Mouse (Mus musculus): Measurements from ENCODE around the gene Nbeal2.

Gene Nbeal2

DNA sequence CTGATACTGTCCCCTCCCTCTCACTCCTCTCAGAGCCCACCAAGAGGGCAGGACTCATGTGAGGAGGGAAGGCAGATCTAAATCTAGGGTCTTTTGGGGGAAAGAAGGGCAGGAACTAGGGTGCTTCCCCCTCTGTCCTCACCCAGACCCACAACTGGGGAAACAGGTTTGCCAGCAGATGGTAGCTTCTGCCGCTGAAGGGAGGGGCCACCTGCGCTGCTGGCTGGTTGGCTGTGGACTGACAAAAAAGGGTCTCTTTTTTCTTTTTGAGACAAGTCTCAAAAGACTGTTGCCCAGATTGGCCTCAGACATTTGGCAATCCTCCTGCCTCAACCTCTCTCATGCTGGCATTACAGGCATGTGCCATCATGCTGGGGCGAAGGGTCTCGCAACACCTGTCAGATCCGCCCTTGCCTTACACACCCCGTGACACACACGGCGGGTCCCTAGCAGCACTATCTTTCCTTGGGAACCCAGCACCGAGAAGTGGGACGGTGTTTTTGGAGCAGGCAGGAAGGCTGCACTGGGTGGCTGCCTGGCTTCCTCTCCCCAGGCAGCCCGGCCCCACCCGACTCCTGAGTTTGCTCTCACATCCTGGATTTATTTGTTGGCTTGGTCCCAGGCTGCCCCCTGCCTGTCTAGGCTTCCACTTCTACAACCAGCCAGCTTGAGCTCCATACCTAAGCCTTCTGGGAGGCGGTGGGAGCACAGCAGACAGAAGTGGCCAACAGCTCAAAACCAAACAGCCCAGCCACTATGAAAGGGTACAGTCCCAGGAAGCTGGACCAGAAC, 1.8 kb downstream of the Nbeal2 start:
- DNase-seq (ENCODE audit: low read depth, low spot score) = no peak

DNA sequence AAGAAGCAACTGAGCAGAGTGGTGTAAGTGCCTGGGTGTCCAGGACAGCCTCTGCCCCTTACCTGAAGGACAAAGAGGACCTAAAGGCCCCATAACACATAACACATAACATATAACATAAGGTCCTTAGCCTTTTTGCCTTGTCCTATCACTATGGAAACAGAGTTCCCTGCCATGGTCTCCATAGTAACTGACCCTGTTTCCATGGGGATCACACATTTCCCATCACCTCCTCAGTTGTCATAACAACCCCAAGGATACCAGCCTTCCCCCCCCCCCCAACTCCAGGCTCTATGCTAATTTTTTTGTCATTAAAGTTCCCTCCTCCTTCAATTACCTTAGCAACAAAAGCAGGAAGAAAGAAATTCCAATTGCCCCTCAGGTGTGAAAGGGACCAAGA, 4.2 kb downstream of the Nbeal2 start:
- no peak for DNase-seq (ENCODE audit: low read depth, low spot score)

DNA sequence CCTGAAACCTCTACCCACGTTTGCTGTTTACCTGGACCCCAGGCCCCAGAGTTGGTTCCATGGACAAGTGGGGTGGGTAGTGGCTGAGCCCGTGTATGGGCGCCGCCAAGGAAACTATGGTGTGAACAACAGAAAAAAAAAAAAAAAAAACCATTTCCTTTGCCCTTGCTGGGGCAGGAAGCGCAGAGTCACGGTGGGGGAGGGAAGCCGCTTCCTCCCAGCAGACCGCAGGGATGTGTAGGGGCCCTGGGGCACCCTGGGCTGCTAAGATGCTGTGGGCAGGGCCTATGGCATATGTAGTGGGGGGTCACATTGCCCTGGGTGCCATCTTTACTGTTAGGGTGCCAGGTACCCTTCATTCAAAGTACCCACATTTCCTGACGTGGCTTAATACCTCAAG, 8.7 kb downstream of the Nbeal2 start:
- DNase-seq (ENCODE audit: low read depth, low spot score) = no peak

DNA sequence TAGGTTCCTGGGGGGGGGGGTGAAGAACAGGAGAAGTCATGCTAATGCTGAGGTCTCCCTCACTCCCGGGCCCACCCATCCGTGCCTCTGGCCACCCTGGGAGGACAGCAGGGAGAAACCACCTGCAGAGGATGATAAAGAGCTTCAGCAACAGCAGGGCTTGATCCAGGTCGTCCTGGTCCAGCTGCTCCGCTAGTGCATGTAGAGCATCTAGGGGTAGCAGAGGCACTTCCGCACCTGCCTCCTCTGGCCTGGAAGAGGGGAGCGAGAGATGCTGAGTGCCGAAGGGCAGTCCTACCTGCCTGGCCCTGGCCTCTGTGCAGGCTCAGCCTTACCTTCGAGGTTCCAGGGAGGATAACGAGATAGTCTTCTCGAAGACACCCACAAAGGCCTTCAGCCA, 9.7 kb downstream of the Nbeal2 start:
- no peak for DNase-seq (ENCODE audit: low read depth, low spot score)

DNA sequence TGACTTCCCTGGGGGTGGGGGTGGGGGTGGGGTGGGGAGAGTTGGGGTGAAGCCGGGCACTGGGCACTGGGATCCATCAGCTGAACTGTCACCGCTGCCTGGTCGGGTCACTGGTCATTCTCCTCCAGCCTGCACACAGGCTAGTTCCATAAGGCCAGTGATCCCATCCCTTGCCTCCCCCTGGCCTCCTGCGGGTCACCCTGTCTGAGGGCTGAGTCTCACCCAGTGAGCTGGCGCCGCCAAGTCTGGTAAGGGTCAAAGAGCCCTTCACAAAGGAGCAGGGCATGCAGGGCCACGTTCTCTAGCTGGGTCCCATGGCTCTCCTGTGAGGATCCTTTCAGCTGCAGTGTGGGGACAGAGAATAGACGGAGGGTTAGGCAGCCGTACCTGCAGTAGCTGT, 10.2 kb downstream of the Nbeal2 start:
- no peak for DNase-seq (ENCODE audit: low read depth, low spot score)

DNA sequence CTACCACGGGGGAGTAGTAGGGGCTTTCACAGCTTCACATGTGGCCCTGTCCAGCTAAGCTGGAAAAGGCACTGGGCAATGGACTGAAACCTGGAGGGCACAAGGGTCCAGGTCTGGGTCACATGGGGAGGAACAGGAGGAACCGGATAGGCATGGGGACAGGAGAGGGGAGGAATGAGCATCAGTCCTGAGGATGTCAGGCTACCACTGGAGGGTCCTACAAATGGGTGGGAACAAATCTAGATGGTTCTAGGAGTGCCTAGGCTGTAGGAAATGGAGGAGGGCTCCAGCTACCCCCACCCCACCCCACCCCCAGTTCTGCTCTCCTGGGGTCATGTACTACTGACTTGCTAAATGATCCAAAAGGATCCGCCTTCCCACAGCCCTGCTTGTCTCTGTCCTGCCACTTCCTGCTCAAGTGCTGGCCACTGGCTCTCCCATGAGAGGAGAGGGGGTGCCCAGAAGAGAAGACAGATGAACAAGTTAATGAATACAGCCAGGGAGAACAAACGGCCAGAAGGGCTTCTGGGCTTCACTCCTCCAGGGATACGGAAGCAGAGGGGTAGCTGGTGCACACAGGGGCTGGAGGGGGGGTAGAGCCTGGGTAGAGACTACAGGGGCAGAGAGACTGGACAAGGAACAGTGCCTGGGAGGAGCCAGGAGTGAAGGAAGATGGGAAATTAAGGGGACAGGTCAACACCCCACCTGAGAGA, 11.0 kb downstream of the Nbeal2 start:
- no peak for DNase-seq (ENCODE audit: low read depth, low spot score)

DNA sequence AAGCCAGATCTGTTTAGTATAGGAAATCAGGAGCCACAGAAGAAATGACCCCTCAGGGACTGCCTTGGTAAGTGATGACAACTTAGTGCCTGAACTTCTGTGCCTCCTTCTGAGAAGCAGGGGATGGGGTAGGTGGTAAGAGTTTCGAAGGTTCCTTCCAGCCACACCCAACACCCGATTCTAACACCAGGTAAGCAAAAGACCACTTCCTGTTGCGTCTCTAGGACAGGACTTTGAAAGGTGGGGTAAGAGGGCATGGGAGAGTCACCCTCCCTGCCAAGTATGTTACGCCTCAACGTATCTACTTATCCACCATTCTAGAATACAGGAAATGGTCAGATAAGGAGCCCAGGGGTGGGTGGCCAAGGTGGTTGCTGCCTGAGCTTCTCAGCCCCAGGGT, 13.0 kb downstream of the Nbeal2 start:
- no peak for DNase-seq (ENCODE audit: low read depth, low spot score)

DNA sequence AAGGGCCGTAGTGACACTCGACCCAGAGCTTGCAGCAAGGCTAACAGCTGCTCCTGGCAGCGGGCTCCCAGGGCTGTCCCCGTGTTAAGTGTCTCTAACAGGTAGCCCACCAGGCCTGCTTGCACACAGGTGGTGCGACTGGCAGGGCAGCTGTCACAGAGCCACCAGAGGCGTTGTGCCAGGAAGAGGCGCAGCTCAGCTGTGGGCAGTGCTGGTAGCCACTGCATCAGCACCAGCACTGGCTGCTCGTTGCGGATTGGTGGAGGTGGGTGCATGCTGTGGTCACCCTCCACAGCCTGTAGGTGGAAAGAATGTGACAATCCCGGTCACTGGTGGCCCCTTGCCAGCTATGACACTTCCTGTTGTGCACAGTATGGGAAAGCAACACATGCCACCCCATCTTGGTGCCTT, 15.3 kb downstream of the Nbeal2 start:
- no peak for DNase-seq (ENCODE audit: low read depth, low spot score)

DNA sequence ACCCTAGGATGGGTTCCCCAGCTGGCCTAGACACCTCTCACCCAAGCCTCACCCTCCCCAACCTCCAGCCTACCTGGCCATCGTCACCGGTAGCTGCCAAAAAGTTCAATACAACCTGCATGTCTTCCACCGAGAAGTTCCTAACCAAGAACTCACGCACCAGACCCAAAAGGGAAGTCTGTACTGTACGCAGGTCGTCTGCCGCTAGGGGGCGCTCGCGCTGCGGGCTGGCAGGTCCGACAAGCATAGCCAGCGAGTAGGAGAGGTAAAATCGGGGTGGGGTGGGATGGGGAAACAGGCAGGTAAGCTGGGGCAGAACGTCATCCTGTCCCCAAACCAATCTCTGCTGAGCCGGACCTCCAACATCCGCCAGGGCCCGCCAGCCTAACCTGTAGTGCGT, 18.7 kb downstream of the Nbeal2 start:
- peak; percentile 57 for DNase-seq (ENCODE audit: low read depth, low spot score)

DNA sequence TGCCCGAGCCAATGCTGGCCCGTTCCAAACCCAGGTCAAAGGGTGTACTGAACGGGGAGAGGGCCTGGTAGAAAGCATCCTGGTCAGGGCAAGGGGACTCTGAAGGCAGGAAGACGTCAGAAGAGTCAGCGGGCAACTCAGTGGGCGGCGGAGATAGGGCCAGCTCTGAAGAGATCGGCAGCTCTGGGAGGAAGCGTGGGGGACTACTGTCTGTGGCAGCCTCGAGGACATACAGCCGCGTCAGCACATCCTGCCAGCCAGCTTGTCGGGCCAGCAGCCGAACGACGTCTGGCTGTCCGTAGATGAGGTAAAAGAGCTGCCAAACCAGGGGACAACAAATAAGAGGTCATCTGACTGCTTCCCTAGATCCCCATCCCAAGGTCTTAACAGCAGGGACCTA, 20.1 kb downstream of the Nbeal2 start:
- no peak for DNase-seq (ENCODE audit: low read depth, low spot score)

DNA sequence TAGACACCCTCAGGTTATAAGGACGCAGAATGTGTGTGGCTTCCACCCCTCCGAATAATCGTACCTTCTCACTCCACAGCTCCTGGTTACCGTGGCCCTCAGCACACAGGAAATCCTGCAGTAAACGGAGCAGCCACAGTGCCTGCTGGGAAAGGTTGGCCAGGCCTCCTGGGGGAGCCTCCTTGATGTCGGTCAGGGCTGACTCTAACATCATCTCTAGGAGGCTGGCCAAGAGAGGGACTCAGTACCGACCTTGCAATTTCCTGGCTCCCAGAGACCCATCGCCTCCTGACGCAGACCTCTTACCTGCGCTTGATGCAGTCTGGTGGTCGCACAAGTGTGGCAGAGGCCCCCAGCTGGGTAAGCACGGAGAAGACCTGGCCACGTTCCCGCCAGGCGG, 21.3 kb downstream of the Nbeal2 start:
- no peak for DNase-seq (ENCODE audit: low read depth, low spot score)

DNA sequence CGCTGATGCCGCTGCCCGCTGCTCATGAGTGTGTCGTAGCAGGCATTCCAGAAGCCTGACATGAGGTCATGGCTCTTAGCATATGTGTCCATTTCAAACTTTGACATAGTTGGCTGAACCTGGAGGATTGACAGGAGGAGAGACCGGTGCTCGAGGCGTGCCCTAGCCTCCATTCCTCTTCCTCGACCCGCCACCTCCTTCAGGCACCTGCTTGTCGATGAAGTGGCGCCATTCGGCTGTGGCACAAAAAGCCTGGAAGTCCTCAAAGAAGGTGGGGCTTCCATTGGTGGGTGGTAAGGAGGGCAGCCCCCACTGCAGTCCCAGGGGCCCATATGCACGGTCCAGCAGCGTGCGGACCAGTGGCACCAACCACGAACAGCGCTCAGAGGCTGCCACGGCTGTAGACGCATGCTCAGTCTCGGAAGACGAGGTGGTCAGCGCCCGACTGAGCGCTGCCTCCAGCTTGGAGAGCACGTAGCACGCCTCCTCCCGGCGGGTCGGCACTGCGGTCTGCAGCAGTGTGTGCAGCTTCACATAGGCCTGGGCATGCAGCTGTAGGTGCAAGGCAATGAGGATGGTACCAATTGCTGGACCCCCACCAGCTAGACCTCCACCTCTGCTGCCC, 22.2 kb downstream of the Nbeal2 start:
- DNase-seq (ENCODE audit: low read depth, low spot score) = no peak

DNA sequence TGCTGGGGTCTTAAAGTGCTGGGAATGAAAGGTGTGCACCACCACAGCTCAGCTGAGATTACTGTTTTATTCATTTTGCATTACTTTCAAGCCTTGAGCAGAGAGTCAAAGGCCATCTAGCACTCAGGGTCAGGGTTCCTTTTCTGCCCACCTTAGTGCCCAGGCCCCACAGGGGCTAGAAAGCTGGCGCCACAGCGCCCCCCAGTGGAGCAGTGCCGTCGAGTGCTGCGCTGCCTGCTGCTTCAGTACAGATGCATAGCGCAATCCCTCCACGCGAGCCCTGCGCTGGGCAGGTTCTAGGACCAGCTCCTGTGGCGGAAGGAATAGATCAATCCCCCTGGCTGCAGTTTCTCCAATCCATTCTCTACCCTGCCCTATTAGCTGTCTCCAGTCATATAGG, 22.8 kb downstream of the Nbeal2 start:
- DNase-seq (ENCODE audit: low read depth, low spot score) = no peak

DNA sequence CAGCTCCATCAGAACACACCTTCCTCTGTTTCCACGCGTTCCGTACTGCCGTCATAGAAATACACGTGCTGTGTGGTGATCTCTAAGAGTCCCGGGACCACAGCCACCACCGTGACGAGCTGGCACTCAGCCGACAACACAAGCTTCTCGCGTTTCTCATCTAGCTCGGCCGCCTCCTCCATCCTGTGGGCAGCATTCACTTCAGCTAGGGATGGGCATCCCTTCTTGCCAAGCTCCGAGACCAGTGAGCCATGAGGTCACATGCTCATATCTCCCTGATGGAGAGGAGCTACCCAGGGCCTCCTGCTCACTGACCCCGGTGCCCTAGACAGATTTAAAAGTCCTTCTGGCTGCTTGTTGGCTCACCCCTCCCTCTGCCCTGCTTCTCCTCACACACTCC, 23.8 kb downstream of the Nbeal2 start:
- DNase-seq (ENCODE audit: low read depth, low spot score) = no peak

DNA sequence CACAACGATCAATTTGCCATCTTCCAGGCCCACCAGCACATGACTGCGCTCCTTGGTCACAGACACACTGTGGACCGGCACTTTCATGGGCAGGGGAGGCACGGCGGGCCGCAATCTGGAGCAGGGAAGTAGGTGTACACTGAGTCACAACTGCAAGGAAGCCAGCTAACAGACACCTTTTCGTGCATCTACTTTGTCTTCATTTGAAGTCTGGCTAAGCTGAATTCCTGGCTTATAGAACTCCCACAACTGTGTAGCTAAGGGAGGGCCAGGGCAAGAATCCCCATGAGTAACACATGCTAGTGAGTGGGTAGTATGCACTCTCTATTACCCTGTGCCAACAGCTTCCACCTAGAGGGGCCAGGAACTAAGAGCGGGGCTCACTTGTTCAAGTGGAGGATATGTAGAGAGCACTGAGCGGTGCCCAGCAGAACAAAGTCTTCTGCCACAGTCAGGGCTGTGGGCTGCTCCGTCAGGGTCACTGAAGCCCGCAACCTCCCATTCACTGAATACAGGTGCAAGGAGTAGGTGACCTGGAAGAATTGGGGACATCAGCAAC, 28.5 kb downstream of the Nbeal2 start:
- no peak for DNase-seq (ENCODE audit: low read depth, low spot score)

DNA sequence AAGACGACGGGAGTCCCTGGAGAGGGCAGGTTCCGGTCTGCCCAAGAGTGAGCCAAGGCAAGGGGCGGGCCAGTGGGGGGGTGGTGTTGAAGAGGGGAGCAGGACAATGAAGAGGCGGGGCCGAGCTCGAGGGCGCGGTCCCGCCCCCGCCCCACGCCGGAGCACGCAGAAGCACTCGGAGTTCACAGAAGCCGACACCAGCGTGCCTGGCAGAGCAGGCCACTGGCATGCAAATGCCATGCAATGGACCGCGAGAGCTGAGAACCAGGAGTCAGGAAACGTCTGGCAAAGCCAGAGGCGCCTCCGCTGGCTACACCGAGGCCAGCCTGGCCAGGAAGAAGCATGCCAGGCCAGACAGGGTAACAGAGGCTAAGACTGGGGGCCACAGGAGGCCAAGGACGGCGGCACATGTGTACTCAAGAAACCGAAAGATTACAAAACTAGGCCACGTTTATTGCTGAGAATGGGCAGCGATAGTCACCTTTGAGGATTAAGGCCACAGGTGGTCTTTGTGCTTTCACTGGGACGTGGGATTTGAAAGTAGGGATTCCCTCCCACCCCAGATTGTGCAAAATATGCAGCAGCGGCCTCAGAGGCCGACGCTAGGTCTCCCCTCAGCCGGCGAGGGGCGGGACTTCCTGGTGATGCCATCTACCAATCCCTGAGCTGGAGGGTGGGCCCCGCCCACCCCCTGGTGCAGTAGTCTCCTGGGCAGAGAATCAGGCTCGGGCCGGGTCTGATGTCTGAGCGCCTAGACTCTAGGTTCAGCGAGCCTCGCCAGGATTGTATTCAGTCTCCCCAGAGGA, 29.4 kb downstream of the Nbeal2 start, which contains the start of gene Nradd:
TSS of gene Nradd (minus strand) at position 92 of the 806 bp plus-strand sequence.
- peak; percentile 51 for DNase-seq (ENCODE audit: low read depth, low spot score)

DNA sequence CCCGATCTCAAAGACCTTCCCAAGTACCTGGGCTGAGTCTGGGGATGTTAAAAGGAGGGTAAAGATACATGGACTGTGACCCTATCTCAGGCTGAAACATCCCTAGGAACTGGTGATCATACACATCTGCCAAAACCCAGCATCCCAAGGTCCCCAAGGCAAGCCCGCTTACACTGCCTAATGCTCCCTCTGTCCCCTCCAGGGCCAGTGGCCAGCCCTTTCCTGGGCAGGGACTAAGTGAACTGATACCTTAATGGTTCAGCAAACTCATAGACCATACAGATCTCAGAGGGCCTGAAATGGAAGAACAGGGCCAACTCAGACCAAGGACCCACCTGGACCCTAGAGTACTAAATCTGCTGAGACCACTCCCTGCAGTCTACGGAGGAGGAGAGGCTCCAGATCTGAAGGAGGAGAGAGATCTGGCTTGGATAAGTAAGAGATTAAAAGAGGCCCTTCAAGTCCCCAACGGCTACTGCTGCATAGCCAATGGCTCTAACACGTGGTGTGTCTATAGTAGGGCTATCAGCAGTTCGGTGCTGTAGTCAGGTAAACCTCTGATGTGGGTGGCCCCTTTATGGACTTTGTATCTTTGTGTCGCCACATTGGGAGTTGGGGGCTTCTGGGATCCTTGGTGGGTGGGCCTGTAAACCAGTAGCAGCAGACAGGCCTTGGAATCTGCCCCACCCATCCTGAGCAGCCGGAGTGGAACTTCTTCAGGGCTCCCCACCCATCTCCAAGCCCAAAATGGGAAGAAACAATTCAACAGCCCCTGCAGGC, 30.4 kb downstream of the Nbeal2 start:
- no peak for DNase-seq (ENCODE audit: low read depth, low spot score)

DNA sequence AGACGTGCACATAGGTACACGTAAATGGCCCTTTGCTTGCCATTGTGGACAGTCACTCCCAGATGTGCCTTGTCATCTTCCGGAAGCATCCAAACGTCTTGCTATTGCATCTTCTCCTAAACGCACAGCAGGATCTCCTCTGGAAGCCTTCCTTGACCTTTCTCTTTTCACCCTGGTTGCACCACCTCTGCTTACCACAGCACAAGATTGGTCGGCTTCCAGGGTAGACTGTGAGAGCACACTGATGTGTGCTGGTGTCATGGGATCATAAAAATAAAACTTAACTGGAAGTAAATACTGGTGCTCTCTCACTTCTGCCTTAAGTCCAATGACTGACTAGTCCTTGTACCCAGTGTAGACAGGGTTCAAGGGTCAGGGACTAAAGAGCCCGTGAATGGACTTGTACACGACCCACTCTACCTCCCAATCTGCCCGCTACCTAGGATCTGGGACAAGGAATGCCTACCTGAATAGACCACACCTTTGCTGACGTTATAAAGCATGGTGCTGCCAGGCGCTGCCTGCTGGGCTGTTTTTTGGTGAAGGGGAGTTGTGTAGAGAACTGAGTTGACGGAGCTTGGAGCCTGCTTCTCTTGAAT, 31.2 kb downstream of the Nbeal2 start:
- DNase-seq (ENCODE audit: low read depth, low spot score) = no peak

DNA sequence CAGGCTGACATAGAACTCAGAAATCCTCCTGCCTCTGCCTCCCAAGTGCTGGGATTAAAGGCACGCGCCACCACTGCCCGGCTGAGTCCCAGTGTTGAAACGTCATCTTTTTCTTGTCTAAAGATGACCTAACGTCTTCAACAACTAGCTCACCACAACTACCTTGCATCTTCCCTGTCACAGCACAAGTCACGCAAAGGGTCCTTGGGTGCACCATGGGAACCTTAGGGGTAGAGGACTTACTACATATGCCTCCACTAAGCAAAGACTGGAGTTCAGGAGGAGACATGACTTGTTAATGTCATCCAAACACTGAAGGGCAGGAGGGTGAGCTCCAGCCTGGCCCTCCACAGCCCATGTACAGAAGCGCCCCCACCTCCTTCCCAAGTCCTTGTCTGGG, 33.3 kb downstream of the Nbeal2 start:
- DNase-seq (ENCODE audit: low read depth, low spot score) = no peak

DNA sequence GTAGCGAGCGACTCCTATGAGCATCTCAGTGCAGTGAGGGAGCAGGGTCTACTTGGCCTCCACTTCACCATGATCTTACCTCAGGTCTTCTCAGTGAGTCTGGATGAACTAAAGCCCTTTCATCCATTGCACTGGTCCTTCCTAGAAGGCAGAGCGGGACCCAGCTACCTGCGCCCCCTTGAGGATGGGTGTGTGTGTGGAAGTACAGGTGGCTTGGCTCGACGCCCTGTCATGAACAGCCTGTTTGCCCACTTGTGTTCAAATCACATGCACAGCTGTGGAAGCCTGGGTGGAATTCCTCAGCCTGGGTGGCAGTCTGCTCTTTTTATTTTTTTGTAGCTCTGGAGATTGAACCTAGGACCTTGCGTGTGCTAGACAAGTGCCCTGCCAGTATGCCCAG, 33.8 kb downstream of the Nbeal2 start:
- DNase-seq (ENCODE audit: low read depth, low spot score) = no peak
